Mouse (Mus musculus) layer of hippocampus, adult 9-11 months (tissue): ENCODE results near the gene Ints7.

Source experiments
- DNase-seq: peaks from one replicate; pipeline ENCODE4 v3.0.0; 2022

The Ints7 gene

DNA sequence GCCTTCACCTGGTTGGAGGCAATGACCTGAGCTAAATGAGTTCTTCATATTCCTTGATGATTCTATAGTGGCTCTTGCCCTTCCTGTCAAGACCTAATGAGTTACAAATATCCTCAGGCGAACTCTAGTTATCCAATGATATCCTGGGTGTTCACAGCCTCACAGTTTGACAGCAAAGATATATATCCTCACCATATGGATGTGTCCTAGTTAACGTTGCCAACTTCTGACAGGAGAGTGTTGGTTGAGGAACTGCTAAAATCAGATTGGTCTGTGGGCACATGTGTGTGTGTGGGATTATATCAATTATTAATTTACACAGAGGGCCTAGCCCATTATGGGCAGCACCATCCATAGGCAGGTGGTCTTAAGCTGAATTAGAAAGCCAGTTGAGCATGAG is 63.0 kb downstream of the Ints7 start:
- DNase-seq: no peak

DNA sequence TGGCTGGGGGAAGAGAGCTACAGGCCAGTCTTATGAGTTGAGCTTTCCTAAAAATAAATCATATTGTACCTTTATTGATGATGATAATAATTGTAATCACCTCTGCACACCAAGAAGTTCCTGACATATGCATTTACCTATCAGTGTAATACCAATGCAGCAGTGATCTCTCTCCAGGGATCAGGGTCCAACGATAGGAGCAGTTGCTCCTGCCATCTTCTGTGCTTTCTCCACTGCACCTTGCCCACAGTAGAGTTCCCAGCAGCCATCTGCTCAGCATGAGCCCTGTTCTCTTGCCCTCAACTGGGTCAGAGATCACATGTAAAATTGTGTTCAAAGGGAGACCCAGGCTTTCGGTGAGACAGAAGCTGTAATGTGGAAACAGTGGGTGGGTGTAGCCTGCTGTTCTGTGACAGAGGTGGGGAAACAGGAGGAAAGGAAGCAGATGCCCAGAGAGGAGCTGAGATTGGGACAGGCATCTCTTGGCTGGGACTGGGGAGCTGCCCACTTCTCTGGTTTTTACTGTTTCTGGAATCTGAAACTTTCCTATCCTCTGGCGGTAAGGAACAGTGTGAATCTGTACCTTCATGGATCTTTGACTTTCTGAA is 63.9 kb downstream of the Ints7 start:
- DNase-seq: no peak

DNA sequence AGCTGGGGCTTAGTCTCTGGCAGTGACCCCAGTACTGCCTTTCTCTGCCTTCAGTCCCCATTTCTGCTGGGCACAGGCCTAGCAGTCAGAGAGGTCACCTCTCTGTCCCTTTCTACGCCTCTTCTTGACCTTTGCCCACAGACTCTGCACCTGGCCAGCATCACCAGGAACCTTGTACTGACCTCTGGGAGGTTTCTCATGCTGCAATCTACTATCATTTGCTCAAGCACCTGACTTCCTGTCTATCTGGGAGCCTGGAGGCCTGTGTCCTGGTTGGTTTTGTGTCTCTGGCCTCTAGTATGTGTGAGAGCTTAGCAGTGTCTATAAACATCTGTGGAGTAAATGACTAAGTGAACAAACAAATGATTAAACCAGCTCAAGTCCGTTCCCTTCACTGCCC is 64.7 kb downstream of the Ints7 start:
- DNase-seq: no peak

DNA sequence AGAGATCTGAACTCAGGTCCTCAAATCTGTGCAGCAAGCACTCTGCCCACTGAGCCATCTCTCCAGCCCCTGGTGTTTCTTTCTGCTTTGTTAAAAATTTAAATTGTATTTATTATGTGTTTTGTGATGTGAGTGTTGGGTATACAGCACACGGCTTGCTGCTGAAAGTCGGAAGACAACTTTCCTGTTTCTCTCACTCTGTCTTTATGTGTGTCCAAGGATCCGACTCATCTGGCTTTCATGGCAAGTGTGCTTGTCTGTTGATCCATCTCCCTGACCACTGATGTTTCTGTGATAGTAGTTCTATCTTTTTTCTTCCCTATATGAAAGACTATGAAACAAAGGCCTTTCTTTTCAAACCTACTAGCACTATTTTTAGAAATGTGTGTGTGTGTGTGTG is 65.4 kb downstream of the Ints7 start:
- DNase-seq: no peak

DNA sequence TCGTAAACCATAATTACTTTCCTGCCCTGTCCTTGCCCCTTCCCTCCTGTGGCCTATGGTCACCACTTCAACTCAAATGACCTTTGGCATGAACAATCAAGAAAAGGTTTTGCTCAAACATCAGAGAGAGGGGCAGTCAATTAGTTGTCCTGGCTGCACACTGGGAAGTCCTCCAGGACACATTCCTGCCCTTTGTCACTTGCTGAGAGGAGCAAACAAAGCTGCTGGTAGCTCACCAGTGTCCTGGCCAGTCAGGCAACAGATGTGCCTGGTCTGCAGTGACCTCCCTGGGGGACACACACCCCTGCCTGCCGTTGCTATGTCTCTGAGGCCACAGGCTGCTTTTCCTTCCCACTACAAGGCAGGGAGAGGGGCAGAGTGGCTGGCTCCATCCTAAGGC is 66.0 kb downstream of the Ints7 start:
- no peak for DNase-seq

DNA sequence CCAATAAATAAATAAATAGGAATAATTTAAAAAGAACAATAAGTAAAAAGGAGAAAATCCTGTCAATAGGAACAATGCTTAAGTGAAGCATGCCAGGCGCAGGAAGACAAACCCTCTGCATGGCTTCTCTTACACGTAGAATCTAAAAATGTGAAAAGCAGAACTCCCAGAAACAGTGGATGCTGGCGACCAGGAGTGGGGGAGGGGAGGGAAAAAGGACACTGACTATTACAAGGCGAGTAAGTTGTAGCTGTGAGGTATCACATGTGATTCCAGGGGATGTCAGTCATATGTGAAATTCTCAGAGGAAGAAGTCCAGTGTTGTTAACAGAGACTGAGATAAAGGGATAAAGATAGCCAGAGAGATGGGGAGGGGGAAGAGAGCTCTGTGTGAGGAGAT is 67.5 kb downstream of the Ints7 start:
- no peak for DNase-seq

DNA sequence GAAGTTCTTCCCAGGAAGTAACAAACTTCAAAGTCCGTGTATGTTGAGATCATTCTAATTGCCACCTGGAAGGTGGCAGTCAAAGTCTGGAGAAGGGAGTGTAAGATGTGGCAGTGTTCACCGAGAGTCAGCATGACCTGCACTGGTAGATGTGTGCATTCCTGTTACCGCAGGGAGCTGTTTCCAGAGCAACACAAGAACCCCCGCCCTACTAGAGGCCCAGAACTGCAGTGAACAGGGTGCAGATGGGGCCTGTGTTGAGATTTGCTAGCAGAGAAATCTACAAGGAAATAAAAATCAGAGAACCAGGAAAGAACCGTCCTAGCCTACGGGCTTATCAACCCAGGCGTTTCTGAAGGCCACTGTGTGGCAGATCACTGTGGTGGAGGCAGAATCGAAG is 70.5 kb downstream of the Ints7 start:
- no peak for DNase-seq

DNA sequence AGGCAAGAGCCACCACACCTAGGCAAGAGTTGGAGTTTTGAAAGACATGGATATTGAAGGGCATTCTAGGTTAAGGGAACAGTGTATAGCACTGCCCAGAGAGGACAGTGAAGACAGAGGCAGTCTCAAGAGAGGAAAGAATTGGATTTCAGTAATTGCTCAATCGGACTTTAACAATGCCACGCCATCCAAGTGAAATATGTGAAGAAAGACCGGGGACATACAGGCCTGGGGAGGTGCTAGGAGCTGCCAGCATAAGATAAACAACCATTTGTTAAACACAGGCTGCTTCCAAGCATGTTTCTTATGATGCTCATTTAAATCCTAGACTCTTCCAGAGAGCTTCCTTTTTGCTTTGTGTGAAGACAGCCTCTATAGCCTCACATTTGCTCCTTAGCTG is 72.2 kb downstream of the Ints7 start:
- no peak for DNase-seq

DNA sequence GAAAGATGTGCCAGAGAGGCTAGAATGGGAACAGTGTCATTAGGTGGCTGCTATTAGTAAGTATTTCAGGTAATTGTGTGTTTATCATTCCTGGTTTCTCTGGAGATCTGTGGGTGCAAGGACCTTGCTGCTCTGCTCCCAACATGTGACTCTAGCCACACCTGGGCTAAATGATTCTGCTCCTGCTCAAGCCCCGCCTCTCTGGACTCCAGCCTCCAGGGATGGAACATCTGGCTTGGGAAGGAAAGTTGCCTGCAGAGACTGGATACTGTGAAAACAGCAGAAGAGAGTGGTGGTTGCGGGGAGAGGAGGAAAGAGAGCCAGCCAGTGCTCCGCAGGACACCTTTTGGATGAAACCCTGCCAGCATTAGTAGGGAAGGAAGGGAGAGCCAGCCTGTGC is 84.0 kb downstream of the Ints7 start:
- no peak for DNase-seq

DNA sequence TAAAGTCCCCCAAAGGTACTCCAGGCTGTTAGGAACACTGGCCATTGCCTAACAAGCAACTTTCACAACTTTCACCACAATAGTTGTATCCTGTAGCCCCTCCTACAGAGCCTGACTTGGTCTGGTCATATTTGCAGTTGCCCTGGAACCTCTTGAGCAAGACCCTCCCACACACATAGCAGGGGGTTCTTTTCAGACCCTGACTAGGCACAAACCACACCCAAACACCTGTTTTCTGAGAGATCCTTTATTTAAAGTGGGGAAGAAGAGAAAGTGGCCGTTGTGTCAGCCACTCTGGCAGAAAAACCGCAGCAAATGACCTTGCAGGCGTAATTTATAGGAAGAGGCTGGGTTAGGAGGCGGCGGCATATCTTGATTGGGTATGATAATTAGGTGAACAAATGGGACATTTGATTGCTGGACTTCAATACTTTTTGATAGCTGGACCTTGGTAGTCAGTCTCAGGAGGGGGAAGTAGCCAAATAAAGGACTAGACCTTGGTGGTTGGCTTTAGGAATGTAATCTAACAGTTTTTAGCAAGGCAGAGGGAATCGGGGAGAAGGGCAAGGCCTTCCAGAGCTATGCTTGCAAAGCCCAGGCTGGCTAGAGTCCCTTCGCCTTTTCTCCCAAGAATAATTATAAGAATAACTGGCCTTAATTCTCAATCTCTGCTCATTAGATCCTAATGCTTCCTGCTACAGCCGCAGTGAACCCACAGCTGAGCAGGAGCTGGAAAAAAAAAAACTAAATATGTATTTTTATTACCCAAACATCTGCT is 85.8 kb downstream of the Ints7 start:
- no peak for DNase-seq

DNA sequence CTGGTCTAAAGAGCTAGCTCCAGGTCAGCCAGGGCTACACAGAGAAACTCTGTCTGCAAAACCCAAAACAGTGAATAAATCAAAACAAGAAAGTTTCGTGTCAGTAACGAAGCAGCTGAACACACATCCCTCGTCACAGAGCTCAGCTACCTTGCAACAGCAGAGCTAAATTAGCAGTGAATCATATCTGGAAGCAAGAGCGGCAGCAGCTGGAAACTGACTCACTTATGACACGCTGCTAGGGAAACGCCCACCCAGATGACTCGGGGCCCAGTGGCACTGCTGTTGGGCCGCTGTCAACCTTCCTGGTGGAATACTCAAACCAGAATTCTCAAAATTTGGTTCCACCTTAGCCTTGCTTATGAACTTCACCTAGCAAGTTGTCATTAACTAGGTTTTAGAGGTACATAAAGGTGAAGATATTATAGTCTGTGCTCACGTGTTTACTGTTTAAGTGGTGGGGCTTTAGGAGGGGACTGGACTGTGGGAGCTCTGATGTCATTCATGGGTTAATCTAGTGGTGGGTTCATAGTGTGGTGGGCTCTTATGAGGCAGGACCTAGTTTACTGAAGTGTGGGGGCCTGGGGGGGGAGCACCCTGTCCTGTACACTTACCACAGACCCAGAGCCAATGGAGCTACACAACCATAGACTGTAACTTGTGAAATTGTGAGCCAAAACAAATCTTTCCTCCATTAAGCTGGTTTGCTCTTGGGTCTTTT is 86.9 kb downstream of the Ints7 start:
- DNase-seq: peak; percentile 26

DNA sequence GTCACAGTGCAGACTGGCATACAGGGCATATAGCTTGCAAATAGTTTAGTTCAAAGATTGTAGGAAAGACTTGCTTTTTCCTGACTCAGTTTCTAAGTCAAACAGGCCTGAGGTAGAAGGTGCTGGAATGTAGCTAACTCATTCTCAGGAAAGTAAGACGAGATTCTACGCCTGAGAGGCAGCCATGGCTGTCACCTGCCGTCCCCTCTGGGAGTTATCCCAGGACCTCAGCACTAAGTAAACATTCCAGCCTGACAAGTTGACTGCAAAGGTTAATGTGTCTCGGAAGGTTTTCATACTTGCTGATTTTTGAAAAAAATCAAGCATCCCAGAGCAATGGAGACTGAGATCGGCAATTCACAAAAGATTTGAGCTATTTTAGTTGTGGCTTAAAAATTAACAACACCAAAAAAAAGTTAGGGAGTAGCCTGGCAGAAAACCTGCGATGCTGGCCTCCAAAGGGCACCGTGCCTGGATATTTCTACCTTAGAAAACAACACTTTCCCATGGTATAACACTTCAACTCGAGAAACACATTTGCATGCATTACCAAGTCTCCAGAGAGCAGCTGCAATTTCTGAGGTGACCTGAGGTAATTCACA is 87.6 kb downstream of the Ints7 start:
- DNase-seq: no peak

DNA sequence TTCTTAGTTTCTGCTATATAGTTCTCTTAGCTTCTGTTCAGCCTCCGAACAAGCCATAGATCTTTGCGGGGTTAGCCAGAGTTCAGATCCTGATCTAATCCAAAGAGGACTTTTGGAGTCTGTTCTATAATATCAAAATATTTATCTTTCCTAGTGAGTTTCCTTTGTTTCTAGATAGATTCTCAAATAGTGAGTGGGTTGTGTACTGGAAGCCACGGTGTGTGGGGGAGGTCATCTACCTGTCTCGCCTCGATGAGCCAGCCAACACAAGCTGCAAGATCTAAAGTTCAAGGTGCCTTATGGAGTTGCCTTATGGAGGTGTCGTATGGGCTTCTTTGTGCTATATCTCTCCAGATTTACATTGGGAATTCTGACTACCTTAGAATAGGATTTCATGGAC is 88.2 kb downstream of the Ints7 start:
- DNase-seq: no peak

DNA sequence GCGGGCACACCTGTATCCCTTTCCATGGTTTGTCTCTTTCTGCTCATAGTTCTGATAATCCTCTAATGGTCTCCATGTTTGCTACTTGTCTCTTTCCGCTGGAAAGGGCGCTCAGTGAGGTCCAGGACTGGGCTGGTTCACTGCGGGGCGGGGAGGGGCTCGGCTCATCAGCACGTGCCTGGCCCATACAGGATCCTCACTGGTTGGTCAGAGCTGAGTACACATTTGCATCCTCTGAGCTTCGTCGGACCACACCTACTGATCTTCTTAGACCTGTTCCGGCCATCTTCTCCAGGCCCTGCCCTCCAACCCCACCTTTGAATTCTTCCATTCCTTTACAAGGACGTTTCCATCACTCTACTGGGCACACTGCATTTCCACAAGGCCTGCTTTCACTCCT is 90.9 kb downstream of the Ints7 start:
- no peak for DNase-seq

DNA sequence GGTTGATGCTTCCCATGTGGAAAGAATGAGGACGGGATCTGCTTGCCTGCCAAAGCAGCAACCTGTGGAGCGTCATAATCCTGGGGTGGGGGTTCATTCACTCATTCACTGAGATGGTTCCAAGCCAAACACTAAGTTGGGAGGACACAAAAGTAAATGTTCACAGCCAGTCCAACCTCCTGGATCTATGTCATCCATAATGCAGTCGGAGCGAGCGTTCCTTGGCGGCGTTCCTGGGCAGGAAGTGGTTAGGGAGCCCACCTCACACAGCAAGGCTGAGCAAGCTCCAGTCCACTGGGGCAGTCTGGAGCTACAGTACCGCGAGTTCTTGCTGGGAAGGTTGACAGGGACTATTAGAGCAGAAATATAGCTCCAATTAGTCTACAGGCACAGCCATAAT is 92.6 kb downstream of the Ints7 start:
- no peak for DNase-seq
